Mouse (Mus musculus) urinary bladder, postnatal 0 days (tissue): ENCODE data around the gene Bpi. TPM values are rescaled to one million over a fixed set of nuclear protein-coding genes. Genes with fewer than 3 reads are reported as not detected.

Experiments used
- microRNA-seq: library from miRNA; unstranded; fragments of <30 nt; microRNA quantifications from one replicate; pipeline ENCODE4, GENCODE M21; 2016
- polyA plus RNA-seq: library from polyadenylated mRNA; unstranded; fragments of >200 nt; fragmentation: Nextera tagmentation; extraction: Ambion mirVana; gene quantifications from 2 replicates; pipeline ENCODE4 v1.2.1, GENCODE M21; 2015

Gene Bpi
- polyA plus RNA-seq: not detected in 2 replicates

GRCm38 (mm10) chr2:158258005-158258418 lies at the start of gene Bpi:
TSS of gene Bpi (plus strand) at chr2:158258094.

GRCm38 (mm10) chr2:158228670-158229502 lies 29.0 kb upstream of the Bpi start, which contains the start of gene D630003M21Rik:
TSS of gene D630003M21Rik (minus strand) at chr2:158229222.

GRCm38 (mm10) chr2:158305948-158306695 lies 48.2 kb downstream of the Bpi start, which contains the start of gene Lbp:
TSS of gene Lbp (plus strand) at chr2:158306493.

Small RNAs within 50 kb of the gene (microRNA-seq; reads per million reads assigned to microRNA genes)
- gene Mir7685: not detected

Other genes starting within 250 kb of the Bpi start
- gene Tti1, start 229.7 kb upstream of the Bpi start, polyA plus RNA-seq: 10.3 and 11.1 TPM in 2 replicates
- gene Rprd1b, start 229.6 kb upstream of the Bpi start, polyA plus RNA-seq: 17.5 and 18.7 TPM in 2 replicates
- gene Tgm2, start 111.7 kb upstream of the Bpi start, polyA plus RNA-seq: 102 and 217 TPM in 2 replicates
- 1.2 and 1.6 TPM in 2 replicates for gene D630003M21Rik, start 28.9 kb upstream of the Bpi start, polyA plus RNA-seq
- gene Lbp, start 48.4 kb downstream of the Bpi start, polyA plus RNA-seq: 30.2 and 31.3 TPM in 2 replicates
- 6.4 and 6.9 TPM in 2 replicates for gene Snhg11, start 117.5 kb downstream of the Bpi start, polyA plus RNA-seq
- 13.7 and 14.2 TPM in 2 replicates for gene Ralgapb, start 151.8 kb downstream of the Bpi start, polyA plus RNA-seq
- gene Adig, start 244.5 kb downstream of the Bpi start, polyA plus RNA-seq: 0.76 and 1.3 TPM in 2 replicates